In genomic region chr5:105876925-105877774, GRCm38 (mm10) we compare ENCODE assay signal across 8 mouse cellular contexts. TPM values are rescaled to one million over a fixed set of nuclear protein-coding genes. Genes with fewer than 3 reads are reported as not detected.
DNase-seq lines count a peak whose midpoint lies in the region; ATAC-seq and TF ChIP-seq lines count a peak whose summit lies in the region.

No protein-coding gene starts in this region.

- H3K9ac ChIP-seq in heart, embryonic 14.5 days (ENCODE audit: low read length) = peak overlapping the region; percentile 97
- H3K9ac ChIP-seq in limb, embryonic 15.5 days = peak overlapping the region; percentile 98

- H3K27me3 ChIP-seq in heart, embryonic 14.5 days (ENCODE audit: control insufficient read depth, insufficient read depth, low read length) = no peaks in the 10 kb centered on the region
- no peaks in the 10 kb centered on the region for H3K27me3 ChIP-seq in limb, embryonic 15.5 days
- no peaks in the 10 kb centered on the region for H3K27me3 ChIP-seq in myocyte (ENCODE audit: control insufficient read depth, insufficient read depth, insufficient read length)

- peaks cover 9% of the 10 kb centered on the region; the same call in 1 of the 2 replicates for H3K36me3 ChIP-seq in heart, embryonic 14.5 days (ENCODE audit: control insufficient read depth, insufficient read depth, low read length)
- no peaks in the 10 kb centered on the region for H3K36me3 ChIP-seq in limb, embryonic 15.5 days
- peaks cover 9% of the 10 kb centered on the region for H3K36me3 ChIP-seq in myocyte (ENCODE audit: control insufficient read depth, insufficient read depth)

- intact Hi-C loops in left cerebral cortex, postnatal 14 days (cut with DNase I) = no loop called here

- ATAC-seq in heart, embryonic 14.5 days (ENCODE audit: insufficient number of reproducible peaks, insufficient read depth, low FRiP score, low read depth) = no peak; the same call in 1 of the 2 replicates
- ATAC-seq in limb, embryonic 15.5 days (ENCODE audit: insufficient number of reproducible peaks, low FRiP score, low TSS enrichment, low read depth) = peak; percentile 12; the same call in 1 of the 2 replicates

- H3K4me2 ChIP-seq in heart, embryonic 14.5 days (ENCODE audit: low read length) = peak overlapping the region; percentile 78
- H3K4me2 ChIP-seq in limb, embryonic 15.5 days = peak overlapping the region; percentile 60
- peak overlapping the region; percentile 96 for H3K4me2 ChIP-seq in myocyte (ENCODE audit: low read depth)

- peak overlapping the region; percentile 38 for H3K27ac ChIP-seq in bone marrow macrophage, adult 2 months (ENCODE audit: insufficient read depth, low read depth, low read length)
- peak overlapping the region; percentile 52 to 83 for H3K27ac ChIP-seq in heart, embryonic 14.5 days (replicated peaks in 1 of 2; ENCODE audit: control insufficient read depth in 1 of 2, insufficient read depth in 1 of 2, low read depth in 2 of 2, low read length in 2 of 2)
- peak overlapping the region; percentile 86 for H3K27ac ChIP-seq in limb, embryonic 15.5 days

- H3ac ChIP-seq in myocyte (ENCODE audit: control insufficient read depth, insufficient read length) = peak overlapping the region; percentile 97

- peak overlapping the region; percentile 75 for H3K4me3 ChIP-seq in bone marrow macrophage, adult 2 months (ENCODE audit: insufficient read depth, low read length)
- H3K4me3 ChIP-seq in heart, embryonic 14.5 days (ENCODE audit: control insufficient read depth in 1 of 2, insufficient read depth in 1 of 2, low read depth in 1 of 2, low read length in 2 of 2) = peak overlapping the region; percentile 76 to 80
- peak overlapping the region; percentile 98 for H3K4me3 ChIP-seq in limb, embryonic 15.5 days
- H3K4me3 ChIP-seq in myocyte = peak overlapping the region; percentile 46

- under 1% methylated on average over 46 of the region's 46 CpGs for WGBS in heart, embryonic 14.5 days
- WGBS in limb, embryonic 15.5 days = under 1% methylated on average over 46 of the region's 46 CpGs

- peaks cover 22% of the 10 kb centered on the region for H3K4me1 ChIP-seq in bone marrow macrophage, adult 2 months (ENCODE audit: control insufficient read depth, insufficient read depth, low read length)
- H3K4me1 ChIP-seq in heart, embryonic 14.5 days (ENCODE audit: control insufficient read depth in 2 of 2, insufficient read depth in 2 of 2, low read length in 2 of 2) = peaks cover 9 to 37% of the 10 kb centered on the region in 2 experiments
- H3K4me1 ChIP-seq in limb, embryonic 15.5 days = peaks cover 16% of the 10 kb centered on the region

- H3K9me3 ChIP-seq in heart, embryonic 14.5 days (ENCODE audit: control insufficient read depth, low read length) = no peaks in the 10 kb centered on the region
- H3K9me3 ChIP-seq in limb, embryonic 15.5 days = no peaks in the 10 kb centered on the region

- DNase-seq in kidney, adult 11 months = peak; percentile 30
- no peak for DNase-seq in kidney, postnatal 14 days
- DNase-seq in CD4-positive helper T cell, adult 2 months (ENCODE audit: low read depth, low spot score) = peak; percentile 12
- no peak for DNase-seq in left cerebral cortex, postnatal 14 days (ENCODE audit: low spot score in 2 of 2)

- peaks cover 55% of the 10 kb centered on the region for H3K79me2 ChIP-seq in myocyte (ENCODE audit: control insufficient read depth, insufficient read depth)

- no peak for TF ChIP-seq POLR2A in bone marrow macrophage, adult 2 months (IDR thresholded peaks at IDR 0.05; ENCODE audit: borderline replicate concordance, low read depth, low read length)
- no peak for TF ChIP-seq POLR2A in myocyte (IDR thresholded peaks at IDR 0.05; ENCODE audit: insufficient read length, low read depth)

- TF ChIP-seq CTCF in bone marrow macrophage, adult 2 months (IDR thresholded peaks at IDR 0.05; ENCODE audit: low read depth, low read length) = no peak

TF ChIP-seq in myocyte, 11 proteins besides CTCF, POLR2A, EP300 and RAD21:
- TF ChIP-seq CEBPB (IDR thresholded peaks at IDR 0.05; ENCODE audit: insufficient read depth, poor library complexity, severe bottlenecking) (no peak), E2F4 (IDR thresholded peaks at IDR 0.05; ENCODE audit: insufficient read depth) (no peak), SRF (IDR thresholded peaks at IDR 0.05; ENCODE audit: control insufficient read depth, insufficient read length, low read depth) (no peak), MYOD1 (IDR thresholded peaks at IDR 0.05; ENCODE audit: control insufficient read depth in 1 of 3, insufficient read length in 2 of 3, low read depth in 2 of 3) (no peak), MYOG (IDR thresholded peaks at IDR 0.05; ENCODE audit: control insufficient read depth in 1 of 3, insufficient read depth in 1 of 3, insufficient read length in 2 of 3, low read depth in 2 of 3) (no peak), TCF3 (IDR thresholded peaks at IDR 0.05; ENCODE audit: insufficient read length, low read depth) (no peak), TCF12 (IDR thresholded peaks at IDR 0.05; ENCODE audit: insufficient read depth, poor library complexity, severe bottlenecking) (no peak)

RNA-seq across cellular contexts. Expression of gene Zfp326, which starts 0.8 kb away (rescaled TPM):
- polyA plus RNA-seq in bone marrow macrophage, adult 2 months (2012; ENCODE audit: insufficient read depth, insufficient read length, missing spikeins) = 20.4 and 24.1 TPM in 2 replicates
- 24.4 and 27.9 TPM in 2 replicates for polyA plus RNA-seq in heart, embryonic 14.5 days (2014; fragmentation: Nextera tagmentation; extraction: Ambion mirVana)
- 34.4 and 38.0 TPM in 2 replicates for polyA plus RNA-seq in limb, embryonic 15.5 days (2015; fragmentation: Nextera tagmentation; extraction: Ambion mirVana)
- 7.6 TPM for polyA plus RNA-seq in myocyte (2012; fragmentation: generic; extraction: Trizol)
- 10 to 100 TPM; 37.0 to 40.0 TPM for total RNA-seq in left cerebral cortex, postnatal 14 days (2021)

Comparison
In these comparisons a context has a peak if more than half of its experiments do, and no peak if none do; other contexts are left out.
1. DNase-seq: peak in kidney, adult 11 months (single experiment) and CD4-positive helper T cell, adult 2 months (single experiment); none in kidney, postnatal 14 days (single experiment) and left cerebral cortex, postnatal 14 days (0 of 2).
2. H3K4me3 ChIP-seq: peak in every context shown above with its lines; median percentile 98 in limb, embryonic 15.5 days; 78 in heart, embryonic 14.5 days; 75 in bone marrow macrophage, adult 2 months; 46 in myocyte.
3. Peak in every context shown above with its lines, with median percentiles within 50 percentile points of each other: H3K27ac ChIP-seq and H3K4me2 ChIP-seq.